Mouse (Mus musculus): ENCODE measurements around the gene Tuba1a. TPM values are rescaled to one million over a fixed set of nuclear protein-coding genes. Genes with fewer than 3 reads are reported as not detected.
"Not testable (repeated sequence)": the region's sequence is repeated elsewhere in the genome, so short reads cannot be mapped to it uniquely, and the experiment has no call there.

The Tuba1a gene
- polyA plus RNA-seq, 1 experiment from 2014 or later, result 17,671 TPM

GRCm38 (mm10) chr15:98948382-98948781, 5.1 kb downstream of the Tuba1a start:
- peaks cover 29% of the 10 kb centered on the region for H3K4me1 ChIP-seq
- no peaks in the 10 kb centered on the region for H3K9me3 ChIP-seq

GRCm38 (mm10) chr15:98947884-98948283, 5.6 kb downstream of the Tuba1a start:
- Histone ChIP-seq H3K27me3 (replicated peaks) (no peaks in the 10 kb centered on the region), H3K4me2 (peak overlapping the region; percentile 65), H3K9me3 (no peaks in the 10 kb centered on the region), H3K4me1 (peaks cover 29% of the 10 kb centered on the region), H3K27ac (peak overlapping the region; percentile 74), H3K4me3 (peak overlapping the region; percentile 33), H3K36me3 (replicated peaks) (no peaks in the 10 kb centered on the region), H3K9ac (peak overlapping the region; percentile 39; the same call in 1 of the 2 replicates)
- ATAC-seq (replicated peaks), result no peak
- WGBS, result 25% methylated on average over 3 of the region's 3 CpGs

More at GRCm38 (mm10) chr15:98948382-98948781, 5.1 kb downstream of the Tuba1a start:
- H3K9ac ChIP-seq, result peak overlapping the region; percentile 39
- ATAC-seq (replicated peaks), result no peak
- H3K36me3 ChIP-seq (replicated peaks), result no peaks in the 10 kb centered on the region
- H3K27me3 ChIP-seq (replicated peaks), result no peaks in the 10 kb centered on the region
- peak overlapping the region; percentile 65 for H3K4me2 ChIP-seq
- H3K4me3 ChIP-seq, result peak overlapping the region; percentile 33
- H3K27ac ChIP-seq, result peak overlapping the region; percentile 74

- 80% methylated on average over 4 of the region's 4 CpGs for WGBS
- Histone ChIP-seq H3K27me3 (replicated peaks) (no peaks in the 10 kb centered on the region), H3K9me3 (no peaks in the 10 kb centered on the region), H3K9ac (no peak overlapping the region), H3K4me1 (peaks cover 13% of the 10 kb centered on the region), H3K27ac (no peak overlapping the region), H3K4me3 (no peak overlapping the region), H3K36me3 (replicated peaks) (no peaks in the 10 kb centered on the region), H3K4me2 (no peak overlapping the region)
- ATAC-seq (replicated peaks), result no peak
These were observed 10.4 kb downstream of the Tuba1a start for GRCm38 (mm10) chr15:98943133-98943532.

- no peak overlapping the region for H3K9ac ChIP-seq
- ATAC-seq (replicated peaks), result no peak
- no peaks in the 10 kb centered on the region for H3K36me3 ChIP-seq (replicated peaks)
- H3K27ac ChIP-seq, result no peak overlapping the region
- WGBS, result 67% methylated on average over 4 of the region's 4 CpGs
- no peak overlapping the region for H3K4me3 ChIP-seq
- no peak overlapping the region for H3K4me2 ChIP-seq
- no peaks in the 10 kb centered on the region for H3K9me3 ChIP-seq
- H3K27me3 ChIP-seq (replicated peaks), result no peaks in the 10 kb centered on the region
- peaks cover 3% of the 10 kb centered on the region for H3K4me1 ChIP-seq
These were observed 11.4 kb downstream of the Tuba1a start for GRCm38 (mm10) chr15:98942081-98942480.

- Histone ChIP-seq H3K4me2 (no peak overlapping the region), H3K36me3 (replicated peaks) (no peaks in the 10 kb centered on the region), H3K4me1 (no peaks in the 10 kb centered on the region; the same call in 1 of the 2 replicates), H3K4me3 (no peak overlapping the region), H3K9me3 (no peaks in the 10 kb centered on the region), H3K9ac (no peak overlapping the region), H3K27me3 (replicated peaks) (no peaks in the 10 kb centered on the region), H3K27ac (no peak overlapping the region)
- WGBS, result 92% methylated on average over 2 of the region's 2 CpGs
- no peak for ATAC-seq (replicated peaks)
These were observed 12.0 kb downstream of the Tuba1a start for GRCm38 (mm10) chr15:98941539-98941938.

GRCm38 (mm10) chr15:98940816-98941215, 12.7 kb downstream of the Tuba1a start:
- WGBS, result 53% methylated on average over 10 of the region's 10 CpGs

GRCm38 (mm10) chr15:98934217-98934839, 19.2 kb downstream of the Tuba1a start, which contains the start of gene Tuba1b:
Gene Tuba1b (minus strand): TSS chr15:98934565.
- H3K36me3 ChIP-seq (replicated peaks), result peaks cover 5% of the 10 kb centered on the region; the same call in 1 of the 2 replicates
- peak; percentile 97 for ATAC-seq (replicated peaks)
- peak within 1 kb of the TSS; percentile 89 for H3K4me3 ChIP-seq
- no peaks in the 10 kb centered on the region for H3K27me3 ChIP-seq (replicated peaks)
- H3K27ac ChIP-seq, result peak within 1 kb of the TSS; percentile 99
- H3K9ac ChIP-seq, result peak within 1 kb of the TSS; percentile 96
- peaks cover 25% of the 10 kb centered on the region for H3K4me1 ChIP-seq
- no peaks in the 10 kb centered on the region for H3K9me3 ChIP-seq
- peak within 1 kb of the TSS; percentile 85 for H3K4me2 ChIP-seq
- WGBS, result under 1% methylated on average over 54 of the region's 58 CpGs

More at GRCm38 (mm10) chr15:98940816-98941215, 12.7 kb downstream of the Tuba1a start:
- peaks cover 2% of the 10 kb centered on the region for H3K4me1 ChIP-seq
- no peak overlapping the region for H3K27ac ChIP-seq
- H3K4me3 ChIP-seq, result no peak overlapping the region
- no peak overlapping the region for H3K4me2 ChIP-seq
- H3K27me3 ChIP-seq (replicated peaks), result no peaks in the 10 kb centered on the region
- ATAC-seq (replicated peaks), result no peak
- no peaks in the 10 kb centered on the region for H3K36me3 ChIP-seq (replicated peaks)
- H3K9me3 ChIP-seq, result no peaks in the 10 kb centered on the region
- no peak overlapping the region for H3K9ac ChIP-seq

- no peaks in the 10 kb centered on the region for H3K9me3 ChIP-seq
- H3K9ac ChIP-seq, result peak overlapping the region; percentile 96
- H3K27me3 ChIP-seq (replicated peaks), result no peaks in the 10 kb centered on the region
- H3K4me3 ChIP-seq, result peak overlapping the region; percentile 89
- H3K4me2 ChIP-seq, result peak overlapping the region; percentile 85
- H3K36me3 ChIP-seq (replicated peaks), result peaks cover 5% of the 10 kb centered on the region; the same call in 1 of the 2 replicates
- peaks cover 29% of the 10 kb centered on the region for H3K4me1 ChIP-seq
- H3K27ac ChIP-seq, result peak overlapping the region; percentile 99
- WGBS, result 0% methylated on average over 34 of the region's 35 CpGs
- peak; percentile 93 for ATAC-seq (replicated peaks)
These were observed 19.7 kb downstream of the Tuba1a start for GRCm38 (mm10) chr15:98933833-98934216.

- peaks cover 34% of the 10 kb centered on the region for H3K4me1 ChIP-seq
- not testable (repeated sequence) for H3K27me3 ChIP-seq (replicated peaks); H3K36me3 ChIP-seq (replicated peaks); H3K9me3 ChIP-seq
- ATAC-seq (replicated peaks), result peak; percentile 31
- H3K4me3 ChIP-seq, result peak overlapping the region; percentile 89
- WGBS, result 10% methylated on average over 8 of the region's 9 CpGs
- peak overlapping the region; percentile 96 for H3K9ac ChIP-seq
- peak overlapping the region; percentile 85 for H3K4me2 ChIP-seq
- peak overlapping the region; percentile 99 for H3K27ac ChIP-seq
These were observed 20.4 kb downstream of the Tuba1a start for GRCm38 (mm10) chr15:98933004-98933671.

- Histone ChIP-seq H3K4me1 (peaks cover 34% of the 10 kb centered on the region), H3K27ac (no peak overlapping the region), H3K4me3 (no peak overlapping the region), H3K9ac (no peak overlapping the region), H3K9me3 (no peaks in the 10 kb centered on the region), H3K4me2 (no peak overlapping the region), H3K36me3 (replicated peaks) (peaks cover 5% of the 10 kb centered on the region; the same call in 1 of the 2 replicates), H3K27me3 (replicated peaks) (no peaks in the 10 kb centered on the region)
- ATAC-seq (replicated peaks), result no peak
- WGBS, result 75% methylated on average over 3 of the region's 3 CpGs
These were observed 22.5 kb downstream of the Tuba1a start for GRCm38 (mm10) chr15:98930998-98931397.

- Histone ChIP-seq H3K4me2 (no peak overlapping the region), H3K9ac (no peak overlapping the region), H3K27me3 (replicated peaks) (no peaks in the 10 kb centered on the region), H3K9me3 (no peaks in the 10 kb centered on the region), H3K36me3 (replicated peaks) (peaks cover 5% of the 10 kb centered on the region; the same call in 1 of the 2 replicates), H3K4me3 (no peak overlapping the region), H3K27ac (no peak overlapping the region), H3K4me1 (peaks cover 26% of the 10 kb centered on the region)
- no peak for ATAC-seq (replicated peaks)
- 53% methylated on average over 8 of the region's 8 CpGs for WGBS
These were observed 23.3 kb downstream of the Tuba1a start for GRCm38 (mm10) chr15:98930017-98930734.

- 0 out of 2 replicates have a peak overlapping the region, but pooled peaks have one; percentile 8 for H3K4me2 ChIP-seq
- H3K4me3 ChIP-seq, result no peak overlapping the region
- H3K9me3 ChIP-seq, result no peaks in the 10 kb centered on the region
- no peaks in the 10 kb centered on the region for H3K27me3 ChIP-seq (replicated peaks)
- WGBS, result 13% methylated on average over 13 of the region's 13 CpGs
- H3K9ac ChIP-seq, result no peak overlapping the region
- no peak overlapping the region for H3K27ac ChIP-seq
- peaks cover 21% of the 10 kb centered on the region for H3K4me1 ChIP-seq
- H3K36me3 ChIP-seq (replicated peaks), result peaks cover 5% of the 10 kb centered on the region; the same call in 1 of the 2 replicates
- peak; percentile 58; the same call in 1 of the 2 replicates for ATAC-seq (replicated peaks)
These were observed 24.8 kb downstream of the Tuba1a start for GRCm38 (mm10) chr15:98928598-98929240.

All from midbrain, embryonic 15.5 days (tissue).